Mouse (Mus musculus) layer of hippocampus, adult 9-11 months (tissue): ENCODE results near the gene Sec14l1.

Source experiments
- DNase-seq: peaks from one replicate; pipeline ENCODE4 v3.0.0; 2022

Gene Sec14l1

GRCm38 (mm10) chr11:117194475-117194937, 79.5 kb downstream of the Sec14l1 start:
- no peak for DNase-seq

- DNase-seq, result no peak
These were observed 80.6 kb downstream of the Sec14l1 start for GRCm38 (mm10) chr11:117195616-117196015.

- DNase-seq, result no peak
These were observed 81.7 kb downstream of the Sec14l1 start for GRCm38 (mm10) chr11:117196681-117197080.

- no peak for DNase-seq
These were observed 83.2 kb downstream of the Sec14l1 start for GRCm38 (mm10) chr11:117198122-117198521.

- no peak for DNase-seq
These were observed 84.6 kb downstream of the Sec14l1 start, which contains the start of gene Sept9 for GRCm38 (mm10) chr11:117199282-117200175. Sept9 (plus strand) TSS chr11:117199661.

GRCm38 (mm10) chr11:117201846-117202245, 86.9 kb downstream of the Sec14l1 start:
- DNase-seq, result no peak

- no peak for DNase-seq
These were observed 89.6 kb downstream of the Sec14l1 start for GRCm38 (mm10) chr11:117204606-117205005.

- no peak for DNase-seq
These were observed 90.1 kb downstream of the Sec14l1 start for GRCm38 (mm10) chr11:117205042-117205441.

- no peak for DNase-seq
These were observed 90.5 kb downstream of the Sec14l1 start for GRCm38 (mm10) chr11:117205447-117205846.

GRCm38 (mm10) chr11:117207436-117207835, 92.5 kb downstream of the Sec14l1 start:
- no peak for DNase-seq

GRCm38 (mm10) chr11:117208151-117208673, 93.2 kb downstream of the Sec14l1 start:
- DNase-seq, result peak; percentile 14
